Mouse (Mus musculus): ENCODE data around the gene Snx22.

GRCm38 (mm10) chr9:66110611-66111379 lies 41.3 kb upstream of the Snx22 start:
- no peak for TF ChIP-seq ZNF384 (IDR thresholded peaks at IDR 0.05; ENCODE audit: low read depth, low read length)
- TF ChIP-seq HCFC1 (IDR thresholded peaks at IDR 0.05; ENCODE audit: borderline replicate concordance, insufficient read depth, low read length): no peak
- no peak for TF ChIP-seq ZC3H11A (IDR thresholded peaks at IDR 0.05; ENCODE audit: borderline replicate concordance, low read depth, low read length)
- 0 out of 2 replicates have a peak, but pooled peaks have one; percentile 22 for TF ChIP-seq MAFK (IDR thresholded peaks at IDR 0.05; ENCODE audit: insufficient read depth, low read depth, low read length)
- no peak for TF ChIP-seq CHD2 (IDR thresholded peaks at IDR 0.05; ENCODE audit: low read depth, low read length)

All from ES-E14 (cell line).